Mouse (Mus musculus): ENCODE results near the gene Fabp6. TPM values are rescaled to one million over a fixed set of nuclear protein-coding genes. Genes with fewer than 3 reads are reported as not detected.

Fabp6 gene
- polyA plus RNA-seq, 1 experiment from 2014 or later: not detected

- no peak for TF ChIP-seq CTCF (IDR thresholded peaks at IDR 0.05; ENCODE audit: low read depth)
- Histone ChIP-seq H3K27ac (ENCODE audit: low read depth) (no peak overlapping the region), H3K4me3 (ENCODE audit: low read depth, low read length) (no peak overlapping the region), H3K9me3 (ENCODE audit: low read depth, low read length) (no peaks in the 10 kb centered on the region), H3K27me3 (ENCODE audit: insufficient read depth, low read length) (no peaks in the 10 kb centered on the region), H3K4me1 (ENCODE audit: insufficient read depth) (no peaks in the 10 kb centered on the region), H3K4me2 (no peak overlapping the region), H3K9ac (no peak overlapping the region), H3K36me3 (ENCODE audit: insufficient read depth) (no peaks in the 10 kb centered on the region)
- no peak for DNase-seq
- no peak for ATAC-seq (ENCODE audit: insufficient read depth)
- WGBS: 82% methylated on average over 2 of the region's 2 CpGs
Observed at GRCm38 (mm10) chr11:43604207-43604606, 2.9 kb upstream of the Fabp6 start.

GRCm38 (mm10) chr11:43589530-43590072 is 11.7 kb downstream of the Fabp6 start:
- peak; percentile 71 for DNase-seq
- H3K4me1 ChIP-seq (ENCODE audit: insufficient read depth): no peaks in the 10 kb centered on the region
- H3K4me2 ChIP-seq: no peak overlapping the region
- no peak for TF ChIP-seq CTCF (IDR thresholded peaks at IDR 0.05; ENCODE audit: low read depth)
- peaks cover 31% of the 10 kb centered on the region for H3K36me3 ChIP-seq (ENCODE audit: insufficient read depth)
- ATAC-seq (ENCODE audit: insufficient read depth): peak; percentile 63
- H3K4me3 ChIP-seq (ENCODE audit: low read depth, low read length): no peak overlapping the region
- H3K27me3 ChIP-seq (ENCODE audit: insufficient read depth, low read length): no peaks in the 10 kb centered on the region
- H3K9ac ChIP-seq: no peak overlapping the region
- no peaks in the 10 kb centered on the region for H3K9me3 ChIP-seq (ENCODE audit: low read depth, low read length)
- 35% methylated on average over 6 of the region's 6 CpGs for WGBS
- H3K27ac ChIP-seq (ENCODE audit: low read depth): 0 out of 2 replicates have a peak overlapping the region, but pooled peaks have one; percentile 20

- H3K9ac ChIP-seq: no peak within 1 kb of the TSS
- no peak within 1 kb of the TSS for H3K4me3 ChIP-seq (ENCODE audit: low read depth, low read length)
- peak; percentile 76 for TF ChIP-seq CTCF (IDR thresholded peaks at IDR 0.05; ENCODE audit: low read depth)
- ATAC-seq (ENCODE audit: insufficient read depth) (peak; percentile 47; the same call in 1 of the 2 replicates), DNase-seq (peak; percentile 91)
- peaks cover 51% of the 10 kb centered on the region for H3K36me3 ChIP-seq (ENCODE audit: insufficient read depth)
- H3K27ac ChIP-seq (ENCODE audit: low read depth): no peak within 1 kb of the TSS
- no peak within 1 kb of the TSS for H3K4me2 ChIP-seq
- H3K9me3 ChIP-seq (ENCODE audit: low read depth, low read length): no peaks in the 10 kb centered on the region
- WGBS: 71% methylated on average over 7 of the region's 7 CpGs
- no peaks in the 10 kb centered on the region for H3K4me1 ChIP-seq (ENCODE audit: insufficient read depth)
- no peaks in the 10 kb centered on the region for H3K27me3 ChIP-seq (ENCODE audit: insufficient read depth, low read length)
Observed at GRCm38 (mm10) chr11:43586324-43587090, 14.8 kb downstream of the Fabp6 start, which contains the start of gene 4933415A04Rik. 4933415A04Rik (plus strand) TSS chr11:43587040.

GRCm38 (mm10) chr11:43585211-43586005 is 15.9 kb downstream of the Fabp6 start:
- no peak for ATAC-seq (ENCODE audit: insufficient read depth)
- Histone ChIP-seq H3K4me3 (ENCODE audit: low read depth, low read length) (no peak overlapping the region), H3K4me1 (ENCODE audit: insufficient read depth) (no peaks in the 10 kb centered on the region), H3K27me3 (ENCODE audit: insufficient read depth, low read length) (no peaks in the 10 kb centered on the region), H3K9ac (no peak overlapping the region), H3K36me3 (ENCODE audit: insufficient read depth) (peaks cover 57% of the 10 kb centered on the region), H3K27ac (ENCODE audit: low read depth) (no peak overlapping the region), H3K4me2 (no peak overlapping the region), H3K9me3 (ENCODE audit: low read depth, low read length) (no peaks in the 10 kb centered on the region)
- TF ChIP-seq CTCF (IDR thresholded peaks at IDR 0.05; ENCODE audit: low read depth): no peak
- no peak for DNase-seq
- 92% methylated on average over 22 of the region's 22 CpGs for WGBS

GRCm38 (mm10) chr11:43577713-43578478 is 23.4 kb downstream of the Fabp6 start:
- Histone ChIP-seq H3K9me3 (ENCODE audit: low read depth, low read length) (no peaks in the 10 kb centered on the region), H3K4me1 (ENCODE audit: insufficient read depth) (peaks cover 13% of the 10 kb centered on the region; the same call in 1 of the 2 replicates), H3K9ac (no peak overlapping the region), H3K36me3 (ENCODE audit: insufficient read depth) (peaks cover 24% of the 10 kb centered on the region; the same call in 1 of the 2 replicates), H3K4me2 (no peak overlapping the region), H3K4me3 (ENCODE audit: low read depth, low read length) (no peak overlapping the region), H3K27ac (ENCODE audit: low read depth) (no peak overlapping the region), H3K27me3 (ENCODE audit: insufficient read depth, low read length) (no peaks in the 10 kb centered on the region)
- no peak for ATAC-seq (ENCODE audit: insufficient read depth)
- no peak for TF ChIP-seq CTCF (IDR thresholded peaks at IDR 0.05; ENCODE audit: low read depth)
- WGBS: 70% methylated on average over 11 of the region's 11 CpGs
- DNase-seq: peak; percentile 14

GRCm38 (mm10) chr11:43575376-43576151 is 25.8 kb downstream of the Fabp6 start:
- Histone ChIP-seq H3K4me1 (ENCODE audit: insufficient read depth) (peaks cover 13% of the 10 kb centered on the region; the same call in 1 of the 2 replicates), H3K27me3 (ENCODE audit: insufficient read depth, low read length) (no peaks in the 10 kb centered on the region), H3K27ac (ENCODE audit: low read depth) (peak overlapping the region; percentile 90), H3K4me3 (ENCODE audit: low read depth, low read length) (no peak overlapping the region), H3K9me3 (ENCODE audit: low read depth, low read length) (no peaks in the 10 kb centered on the region), H3K9ac (peak overlapping the region; percentile 33; the same call in 1 of the 2 replicates), H3K36me3 (ENCODE audit: insufficient read depth) (peaks cover 17% of the 10 kb centered on the region; the same call in 1 of the 2 replicates), H3K4me2 (peak overlapping the region; percentile 10)
- ATAC-seq (ENCODE audit: insufficient read depth) (peak; percentile 84), DNase-seq (no peak)
- 9% methylated on average over 9 of the region's 9 CpGs for WGBS
- no peak for TF ChIP-seq CTCF (IDR thresholded peaks at IDR 0.05; ENCODE audit: low read depth)

Measured in lung, embryonic 14.5 days (tissue).